Mouse (Mus musculus): ENCODE data around the gene Nbea.
A peak's percentile ranks its signal among the peaks of the same experiment; 100 is the strongest.

Nbea gene

DNA sequence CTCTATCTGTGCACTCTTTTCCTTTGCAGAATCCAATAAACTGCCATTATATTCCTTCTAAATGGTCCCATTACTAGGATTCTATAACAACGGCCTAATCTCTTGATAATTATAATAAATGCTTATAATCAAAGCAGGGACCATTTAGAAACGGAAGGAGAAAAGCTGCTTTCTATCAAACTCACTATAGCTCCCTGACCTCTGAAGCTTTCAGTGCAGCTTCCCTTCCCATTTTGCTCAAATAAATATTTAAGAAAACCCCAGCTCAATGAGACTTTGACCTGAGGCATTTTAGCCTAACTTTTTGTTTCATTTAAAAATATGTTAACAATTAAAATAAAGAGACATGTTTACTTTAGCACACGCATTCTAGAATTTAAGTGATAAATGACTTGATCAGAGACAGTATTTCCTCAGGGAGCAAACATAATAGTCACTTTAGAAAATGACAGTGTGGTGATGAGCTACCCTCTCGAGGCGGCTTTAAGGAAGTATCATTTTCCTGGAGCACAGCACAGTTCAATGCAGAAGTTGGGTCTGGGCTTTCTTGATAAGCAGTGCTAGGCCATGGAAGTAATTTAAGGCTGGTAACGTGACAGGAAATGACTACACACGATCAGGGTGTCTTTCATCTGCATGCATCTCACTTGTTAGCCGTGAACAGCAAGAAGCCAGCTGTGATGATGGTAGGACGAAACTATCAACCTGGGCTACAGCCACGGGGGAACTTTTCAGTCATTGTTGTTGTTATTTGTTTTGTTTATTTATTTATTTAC is 354.8 kb downstream of the Nbea start:
- no peak for DNase-seq (ENCODE audit: low spot score)

DNA sequence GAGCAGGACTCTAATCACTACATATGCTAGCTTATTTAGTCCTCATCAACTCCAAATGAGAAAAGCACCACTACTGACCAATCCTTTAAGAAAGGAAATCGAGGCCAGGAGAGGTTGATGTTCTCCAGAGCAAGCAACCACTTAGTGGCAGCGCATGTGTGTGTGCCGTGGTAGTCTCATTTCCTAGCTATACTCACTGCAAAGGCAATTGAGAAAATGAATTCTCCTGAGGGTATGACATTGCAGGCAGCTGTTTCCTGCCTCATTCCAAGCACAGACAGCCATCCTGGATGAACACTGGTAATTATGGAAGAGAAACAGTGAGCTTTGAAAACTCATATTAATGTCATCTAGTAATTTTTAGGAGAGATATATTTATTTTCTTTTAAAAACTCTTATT is 358.6 kb downstream of the Nbea start:
- no peak for DNase-seq (ENCODE audit: low spot score)

DNA sequence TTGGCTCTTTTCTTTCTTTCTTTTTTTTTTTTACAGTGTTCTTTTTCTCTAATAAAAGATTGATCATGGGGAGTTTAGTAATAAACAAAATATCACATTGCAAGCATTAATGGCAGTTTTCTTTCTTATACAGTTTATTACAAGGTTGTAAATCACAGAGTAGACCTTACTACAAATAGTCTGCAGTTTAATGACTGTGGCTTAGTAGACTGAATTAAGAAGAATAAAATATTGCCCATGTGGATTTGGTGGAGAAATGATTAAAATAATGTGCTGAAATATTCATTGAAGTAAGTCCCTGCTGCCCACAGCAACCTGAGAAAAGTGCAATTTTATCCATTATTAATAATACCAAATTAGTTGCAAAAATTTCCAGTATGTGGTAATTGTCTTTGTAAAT is 363.9 kb downstream of the Nbea start:
- no peak for DNase-seq (ENCODE audit: low spot score)

- DNase-seq (ENCODE audit: low spot score), result no peak
Observed at GRCm38 (mm10) chr3:55818082-55818481, 365.4 kb downstream of the Nbea start.

- no peak for DNase-seq (ENCODE audit: low spot score)
Observed at GRCm38 (mm10) chr3:55816638-55817375, 366.7 kb downstream of the Nbea start.

DNA sequence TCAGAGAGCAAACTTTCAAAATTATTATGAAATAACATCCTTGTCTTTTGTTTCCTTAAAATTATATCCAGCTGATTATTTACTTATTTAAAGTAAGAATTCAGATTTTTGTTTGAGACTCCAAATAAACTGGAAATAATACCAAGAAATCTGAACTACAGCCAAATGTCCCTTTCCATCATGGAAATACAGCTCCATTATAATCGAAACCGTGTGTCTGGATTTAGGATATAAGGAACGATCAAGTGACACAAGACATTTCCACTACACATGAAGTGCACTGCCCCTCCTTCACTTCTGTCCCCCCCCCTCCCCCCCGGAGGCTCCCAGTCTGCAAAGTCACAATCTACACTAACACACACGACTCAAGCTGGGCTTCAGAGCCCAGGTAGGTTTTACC is 367.4 kb downstream of the Nbea start:
- no peak for DNase-seq (ENCODE audit: low spot score)

- DNase-seq (ENCODE audit: low spot score), result no peak
Observed at GRCm38 (mm10) chr3:55814993-55815625, 368.4 kb downstream of the Nbea start.

DNA sequence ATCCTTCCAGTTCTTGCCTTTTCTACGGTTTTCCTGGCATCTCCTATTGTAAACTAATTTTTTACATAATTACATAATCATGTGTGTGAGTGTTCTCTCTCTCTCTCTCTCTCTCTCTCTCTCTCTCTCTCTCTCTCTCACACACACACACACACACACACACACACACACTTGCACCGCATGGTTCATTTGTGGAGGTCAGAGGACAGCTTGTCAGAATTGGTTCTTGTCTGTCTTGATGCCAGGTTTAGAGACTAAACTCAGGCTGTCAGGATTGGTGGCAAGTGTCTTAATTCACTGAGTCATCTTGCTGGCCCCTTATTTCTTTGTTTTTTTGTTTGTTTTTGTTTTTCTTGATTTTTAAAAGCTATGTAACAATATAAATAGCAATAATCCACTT is 388.7 kb downstream of the Nbea start:
- no peak for DNase-seq (ENCODE audit: low spot score)

GRCm38 (mm10) chr3:55793842-55794575 is 389.5 kb downstream of the Nbea start:
- DNase-seq (ENCODE audit: low spot score), result peak; percentile 68

DNA sequence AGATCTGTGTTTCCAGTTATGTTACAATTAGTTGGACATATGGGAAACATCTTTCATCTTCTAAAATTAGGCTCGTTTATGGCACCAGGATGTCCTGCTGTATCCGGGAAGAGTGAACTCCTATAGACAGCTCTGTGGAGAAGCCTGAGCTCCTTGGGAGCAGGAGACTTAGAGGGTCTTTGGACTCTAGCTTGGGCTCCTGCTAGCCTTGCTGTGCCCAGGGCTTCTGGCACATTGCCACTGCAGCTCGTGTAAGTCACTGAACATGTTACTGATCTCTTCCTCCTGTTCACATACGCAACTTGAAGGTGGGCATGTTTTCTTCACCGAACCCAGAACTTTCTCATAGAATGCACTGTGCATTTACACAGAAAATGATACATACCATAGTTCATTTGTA is 391.2 kb downstream of the Nbea start:
- no peak for DNase-seq (ENCODE audit: low spot score)

GRCm38 (mm10) chr3:55790609-55791008 is 392.9 kb downstream of the Nbea start:
- DNase-seq (ENCODE audit: low spot score), result no peak

DNA sequence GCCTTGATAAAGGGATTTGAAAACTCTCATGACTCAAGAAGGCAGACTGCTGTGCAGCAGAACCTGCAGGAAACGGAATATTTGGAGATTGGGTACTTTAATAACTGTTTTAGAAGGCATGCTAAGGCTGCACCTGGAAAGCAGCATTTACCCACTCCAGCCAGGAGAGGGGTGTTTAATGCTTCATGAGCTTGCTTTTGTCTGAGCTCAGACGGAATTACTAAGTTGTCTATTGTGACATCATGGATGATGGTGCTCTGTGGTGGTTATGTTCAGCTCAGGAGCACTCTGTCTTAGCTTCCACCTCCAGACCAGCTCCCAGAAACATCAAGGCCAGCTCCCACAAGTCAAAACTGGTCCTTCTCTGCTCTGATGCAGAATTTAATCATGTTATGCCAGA is 393.6 kb downstream of the Nbea start:
- no peak for DNase-seq (ENCODE audit: low spot score)

- no peak for DNase-seq (ENCODE audit: low spot score)
Observed at GRCm38 (mm10) chr3:55788621-55789201, 394.8 kb downstream of the Nbea start.

- no peak for DNase-seq (ENCODE audit: low spot score)
Observed at GRCm38 (mm10) chr3:55788214-55788586, 395.3 kb downstream of the Nbea start.

GRCm38 (mm10) chr3:55787487-55788213 is 395.9 kb downstream of the Nbea start:
- DNase-seq (ENCODE audit: low spot score), result peak; percentile 61

DNA sequence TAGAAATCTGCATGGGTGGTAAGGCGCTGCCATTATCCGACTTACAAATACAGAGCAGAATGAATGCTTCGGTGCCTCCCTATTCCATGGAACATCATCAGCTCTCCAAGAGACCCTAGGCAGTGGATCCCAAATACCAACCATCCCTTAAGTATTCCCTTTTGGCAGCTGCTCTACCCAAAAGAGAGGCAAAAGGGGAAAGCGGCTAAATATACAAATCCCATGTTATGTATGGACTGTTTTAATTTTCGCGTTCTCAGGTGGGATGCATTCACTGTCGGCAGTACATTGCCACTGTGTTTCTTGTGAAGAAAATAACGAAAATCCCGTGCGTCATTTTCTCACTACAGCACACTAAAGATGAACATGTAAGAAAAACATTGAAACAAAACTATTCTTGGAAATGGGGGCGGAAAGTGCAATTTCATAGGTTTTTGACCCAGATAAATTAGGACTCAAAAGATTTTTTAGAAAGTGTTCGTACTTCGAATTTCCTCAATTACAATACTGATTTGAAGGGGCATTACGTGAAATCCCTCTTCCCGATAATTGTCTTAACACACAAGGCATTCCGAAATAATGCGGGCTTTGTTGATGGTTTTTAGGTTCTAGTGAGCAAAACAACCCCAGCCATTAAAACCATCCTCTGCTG is 396.5 kb downstream of the Nbea start:
- DNase-seq (ENCODE audit: low spot score), result no peak

GRCm38 (mm10) chr3:55785981-55786725 is 397.3 kb downstream of the Nbea start:
- no peak for DNase-seq (ENCODE audit: low spot score)

GRCm38 (mm10) chr3:55785266-55785980 is 398.1 kb downstream of the Nbea start:
- DNase-seq (ENCODE audit: low spot score), result no peak

GRCm38 (mm10) chr3:55784101-55784500 is 399.4 kb downstream of the Nbea start:
- DNase-seq (ENCODE audit: low spot score), result no peak

Data from ovary, postnatal 36 days (tissue).